Mouse (Mus musculus) myocyte (in vitro differentiated cells): Measurements from ENCODE around the gene 2700097O09Rik. TPM values are rescaled to one million over a fixed set of nuclear protein-coding genes. Genes with fewer than 3 reads are reported as not detected.
"Not testable (repeated sequence)": the region's sequence is repeated elsewhere in the genome, so short reads cannot be mapped to it uniquely, and the experiment has no call there.

Experiments used
- H3K27me3 ChIP-seq: one replicate; pipeline ENCODE4 v1.6.1; 2011; ENCODE audit not compliant: control insufficient read depth, insufficient read depth, insufficient read length
- H3K36me3 ChIP-seq: one replicate; pipeline ENCODE4 v1.6.1; 2011; ENCODE audit not compliant: control insufficient read depth, insufficient read depth
- H3K4me2 ChIP-seq: one replicate; pipeline ENCODE4 v1.6.1; 2011; ENCODE audit warnings: low read depth, control low read depth
- H3K4me3 ChIP-seq: one replicate; pipeline ENCODE4 v1.5.1; 2011; ENCODE audit warnings: mild to moderate bottlenecking, control low read depth, moderate library complexity
- H3K79me2 ChIP-seq: one replicate; pipeline ENCODE4 v1.6.1; 2011; ENCODE audit not compliant: control insufficient read depth, insufficient read depth
- H3ac ChIP-seq: one replicate; pipeline ENCODE4 v1.6.1; 2011; ENCODE audit not compliant: control insufficient read depth, insufficient read length
- CEBPB ChIP-seq: IDR thresholded peaks from 2 replicates; pipeline ENCODE4 v1.6.1; 2011; ENCODE audit warnings: mild to moderate bottlenecking, moderate library complexity; ENCODE audit not compliant: poor library complexity, insufficient read depth, severe bottlenecking
- E2F4 ChIP-seq: IDR thresholded peaks from one replicate; pipeline ENCODE4 v1.6.1; 2011; ENCODE audit warnings: mild to moderate bottlenecking, control low read depth, moderate library complexity; ENCODE audit not compliant: insufficient read depth
- MAX ChIP-seq: IDR thresholded peaks from one replicate; pipeline ENCODE4 v1.6.1; 2011; ENCODE audit warnings: low read depth, mild to moderate bottlenecking, control low read depth
- MYOD1 ChIP-seq, 3 experiments: IDR thresholded peaks; one replicate each; pipeline ENCODE4 v1.6.1; 2011; ENCODE audit warnings: control low read depth in 2 of 3, low read depth in 2 of 3, mild to moderate bottlenecking in 2 of 3, moderate library complexity in 1 of 3; ENCODE audit not compliant: insufficient read length in 2 of 3, control insufficient read depth in 1 of 3
- MYOG ChIP-seq, 3 experiments: IDR thresholded peaks; one replicate each; pipeline ENCODE4 v1.6.1; 2011; ENCODE audit warnings: control low read depth in 2 of 3, low read depth in 2 of 3, mild to moderate bottlenecking in 2 of 3; ENCODE audit not compliant: insufficient read length in 2 of 3, control insufficient read depth in 1 of 3, insufficient read depth in 1 of 3
- POLR2A ChIP-seq: IDR thresholded peaks from one replicate; pipeline ENCODE4 v1.6.1; 2011; ENCODE audit warnings: low read depth, mild to moderate bottlenecking, control low read depth, moderate library complexity; ENCODE audit not compliant: insufficient read length
- POLR2AphosphoS2 ChIP-seq: IDR thresholded peaks from one replicate; pipeline ENCODE4 v1.6.1; 2011; ENCODE audit warnings: low read depth, control low read depth; ENCODE audit not compliant: insufficient read length
- REST ChIP-seq: IDR thresholded peaks from one replicate; pipeline ENCODE4 v1.6.1; 2011; ENCODE audit warnings: mild to moderate bottlenecking, control low read depth, moderate library complexity; ENCODE audit not compliant: insufficient read depth, insufficient read length
- SRF ChIP-seq: IDR thresholded peaks from one replicate; pipeline ENCODE4 v1.6.1; 2011; ENCODE audit warnings: low read depth; ENCODE audit not compliant: control insufficient read depth, insufficient read length
- TCF12 ChIP-seq: IDR thresholded peaks from one replicate; pipeline ENCODE4 v1.6.1; 2011; ENCODE audit warnings: mild to moderate bottlenecking, control low read depth; ENCODE audit not compliant: poor library complexity, insufficient read depth, severe bottlenecking
- TCF3 ChIP-seq: IDR thresholded peaks from one replicate; pipeline ENCODE4 v1.6.1; 2011; ENCODE audit warnings: low read depth, control low read depth; ENCODE audit not compliant: insufficient read length
- USF1 ChIP-seq: IDR thresholded peaks from one replicate; pipeline ENCODE4 v1.6.1; 2011; ENCODE audit warnings: low read depth, mild to moderate bottlenecking, control low read depth, moderate library complexity
- polyA plus RNA-seq: library from polyadenylated mRNA; unstranded; fragments of >200 nt; fragmentation: generic; extraction: Trizol; gene quantifications from one replicate; pipeline ENCODE4 v1.2.1, GENCODE M21; 2012; ENCODE audit warnings: missing spikeins

Gene 2700097O09Rik
- polyA plus RNA-seq, 1 experiment: 4.5 TPM

DNA sequence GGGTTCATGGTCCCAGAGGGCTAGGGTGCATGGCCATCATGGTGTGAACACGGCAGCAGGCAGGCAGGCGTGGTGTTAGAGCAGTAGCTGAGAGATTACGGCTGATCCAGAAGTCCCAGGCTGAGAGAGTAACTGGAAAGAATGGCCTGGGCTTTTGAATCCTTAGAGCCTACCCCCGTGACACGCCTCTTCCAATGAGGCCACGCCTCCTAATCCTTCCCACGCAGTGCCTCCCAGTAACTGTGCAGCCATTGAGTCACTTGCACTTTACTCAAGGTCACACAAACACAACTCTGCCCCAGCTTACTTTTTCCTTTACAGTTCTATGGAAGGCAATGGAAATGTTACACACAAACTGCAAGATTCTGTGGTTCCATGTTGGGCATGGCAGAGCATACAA, 73.8 kb downstream of the 2700097O09Rik start:
- H3K36me3 ChIP-seq: no peaks in the 10 kb centered on the region
- TF ChIP-seq SRF (no peak), POLR2AphosphoS2 (no peak), MYOG (IDR thresholded peaks at IDR 0.05; ENCODE audit: control insufficient read depth in 1 of 3, insufficient read depth in 1 of 3, insufficient read length in 2 of 3, low read depth in 2 of 3) (no peak), USF1 (no peak), MAX (no peak), POLR2A (no peak), TCF3 (no peak)
- H3K4me3 ChIP-seq: no peak overlapping the region
- H3K79me2 ChIP-seq: no peaks in the 10 kb centered on the region
- H3K27me3 ChIP-seq: no peaks in the 10 kb centered on the region
- no peak overlapping the region for H3K4me2 ChIP-seq
- no peak overlapping the region for H3ac ChIP-seq

DNA sequence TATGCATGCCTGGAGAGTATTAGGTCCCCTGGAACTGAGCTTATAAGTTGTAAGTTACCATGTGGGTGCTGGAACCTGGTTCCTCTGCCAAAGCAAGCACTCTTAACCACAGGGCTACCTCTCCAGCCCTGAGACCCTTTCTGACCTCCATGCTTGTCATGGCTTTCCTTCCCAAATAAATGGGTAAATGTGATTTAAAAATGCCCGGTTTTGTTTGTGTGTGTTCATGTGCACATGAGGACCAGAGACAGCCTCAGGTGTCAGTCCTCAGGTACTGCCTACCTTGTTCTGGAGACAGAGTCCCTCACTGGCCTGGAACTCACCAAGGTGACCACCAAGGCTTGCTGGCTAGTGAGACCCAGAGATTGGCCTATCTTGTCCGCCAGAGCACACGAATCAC, 75.5 kb downstream of the 2700097O09Rik start:
- Histone ChIP-seq H3K4me2 (no peak overlapping the region), H3K4me3 (no peak overlapping the region), H3K79me2 (no peaks in the 10 kb centered on the region), H3K27me3 (no peaks in the 10 kb centered on the region), H3K36me3 (no peaks in the 10 kb centered on the region), H3ac (no peak overlapping the region)
- no peak for TF ChIP-seq TCF12
- no peak for TF ChIP-seq MYOG (IDR thresholded peaks at IDR 0.05; ENCODE audit: control insufficient read depth in 1 of 3, insufficient read depth in 1 of 3, insufficient read length in 2 of 3, low read depth in 2 of 3)
- no peak for TF ChIP-seq REST

DNA sequence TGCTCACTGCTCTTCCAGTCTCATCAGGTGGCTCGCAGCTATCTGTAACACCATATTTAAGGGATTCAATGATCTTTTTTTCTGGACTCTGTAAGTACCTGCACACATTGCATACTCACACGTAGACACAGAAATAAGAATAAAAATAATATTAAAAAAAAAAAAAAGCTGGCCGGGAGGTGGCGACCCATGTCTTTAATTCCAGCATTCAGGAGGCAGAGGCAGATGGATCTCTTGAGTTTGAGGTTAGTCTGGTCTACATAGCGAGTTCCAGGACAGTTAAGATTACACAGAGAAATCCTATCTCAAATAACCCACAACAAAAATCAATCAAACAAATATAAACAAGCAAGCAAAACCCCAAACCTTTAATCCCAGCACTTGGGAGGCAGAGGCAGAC, 76.1 kb downstream of the 2700097O09Rik start:
- Histone ChIP-seq H3ac (no peak overlapping the region), H3K4me2 (no peak overlapping the region), H3K36me3 (no peaks in the 10 kb centered on the region), H3K4me3 (no peak overlapping the region), H3K27me3 (no peaks in the 10 kb centered on the region), H3K79me2 (no peaks in the 10 kb centered on the region)
- TF ChIP-seq POLR2A: no peak
- TF ChIP-seq MYOG (IDR thresholded peaks at IDR 0.05; ENCODE audit: control insufficient read depth in 1 of 3, insufficient read depth in 1 of 3, insufficient read length in 2 of 3, low read depth in 2 of 3): no peak
- TF ChIP-seq MAX: no peak
- no peak for TF ChIP-seq TCF3
- TF ChIP-seq POLR2AphosphoS2: no peak
- TF ChIP-seq REST: no peak
- no peak for TF ChIP-seq USF1
- no peak for TF ChIP-seq TCF12
- no peak for TF ChIP-seq MYOD1 (IDR thresholded peaks at IDR 0.05; ENCODE audit: control insufficient read depth in 1 of 3, insufficient read length in 2 of 3, low read depth in 2 of 3)
- TF ChIP-seq CEBPB: no peak
- TF ChIP-seq SRF: no peak
- TF ChIP-seq E2F4: no peak

DNA sequence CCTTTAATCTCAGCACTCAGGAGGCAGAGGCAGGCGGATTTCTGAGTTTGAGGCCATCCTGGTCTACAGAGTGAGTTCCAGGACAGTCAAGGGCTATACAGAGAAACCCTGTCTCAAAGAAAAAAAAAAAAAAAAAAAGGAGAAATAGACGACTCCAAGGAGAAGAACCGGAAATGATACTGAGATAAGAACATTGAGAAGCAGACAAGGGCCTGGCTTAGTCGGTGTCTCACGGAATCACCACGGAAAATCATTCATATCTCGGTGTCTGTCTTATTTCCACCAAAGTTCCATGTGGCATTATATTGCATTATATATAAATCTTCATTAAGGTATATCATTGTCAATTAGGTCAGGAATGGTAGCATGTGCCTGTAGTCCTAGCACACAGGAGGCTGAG, 77.4 kb downstream of the 2700097O09Rik start:
- H3K27me3 ChIP-seq, H3K4me3 ChIP-seq, H3K79me2 ChIP-seq, H3K36me3 ChIP-seq, H3ac ChIP-seq, H3K4me2 ChIP-seq: not testable (repeated sequence)

DNA sequence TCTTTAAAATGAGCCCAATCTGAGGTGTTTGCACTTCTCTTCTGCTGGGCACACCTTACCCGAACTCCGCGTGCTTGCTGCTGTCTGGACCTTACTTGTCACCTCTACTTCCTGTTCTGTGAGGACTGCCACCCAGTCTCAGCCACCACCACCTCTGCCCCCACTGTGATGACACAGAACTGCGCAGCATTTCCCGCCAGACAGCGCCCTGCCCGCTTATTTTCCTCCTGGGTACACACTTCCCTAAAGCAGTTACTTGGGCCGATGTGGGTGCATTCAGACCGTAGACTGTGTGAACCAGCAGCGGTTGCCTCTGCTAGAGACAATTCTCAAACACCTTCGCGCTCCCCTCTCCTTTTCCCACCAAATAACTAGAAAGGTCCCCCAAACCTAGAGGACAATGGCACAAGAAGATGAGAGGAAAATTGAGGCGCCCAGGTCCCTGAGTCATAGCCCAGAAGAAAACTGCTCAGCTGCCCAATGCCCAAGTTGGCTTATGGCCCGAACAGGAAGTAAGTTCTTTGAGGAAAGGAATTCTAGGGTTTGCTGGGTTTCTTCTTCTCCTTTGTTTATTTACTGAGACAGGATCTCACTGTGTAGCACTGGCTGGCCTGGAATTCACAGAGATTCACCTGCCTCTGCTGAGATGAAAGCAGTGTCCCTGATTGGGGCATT, 80.8 kb downstream of the 2700097O09Rik start:
- H3K79me2 ChIP-seq: no peaks in the 10 kb centered on the region
- H3ac ChIP-seq: no peak overlapping the region

More for the DNA sequence above, 80.8 kb downstream of the 2700097O09Rik start:
- Histone ChIP-seq H3K4me2 (no peak overlapping the region), H3K4me3 (no peak overlapping the region), H3K27me3 (no peaks in the 10 kb centered on the region), H3K36me3 (no peaks in the 10 kb centered on the region)
- TF ChIP-seq MYOG (IDR thresholded peaks at IDR 0.05; ENCODE audit: control insufficient read depth in 1 of 3, insufficient read depth in 1 of 3, insufficient read length in 2 of 3, low read depth in 2 of 3): no peak
- TF ChIP-seq USF1: no peak
- no peak for TF ChIP-seq TCF3
- TF ChIP-seq POLR2AphosphoS2: no peak
- TF ChIP-seq SRF: no peak
- TF ChIP-seq MYOD1 (IDR thresholded peaks at IDR 0.05; ENCODE audit: control insufficient read depth in 1 of 3, insufficient read length in 2 of 3, low read depth in 2 of 3): no peak
- no peak for TF ChIP-seq POLR2A
- no peak for TF ChIP-seq CEBPB
- no peak for TF ChIP-seq MAX
- TF ChIP-seq TCF12: no peak
- no peak for TF ChIP-seq E2F4
- no peak for TF ChIP-seq REST
